Mouse (Mus musculus): ENCODE measurements around the gene Tmtc1.

The Tmtc1 gene

GRCm38 (mm10) chr6:148371223-148371622 is 73.0 kb downstream of the Tmtc1 start:
- DNase-seq (ENCODE audit: low read depth, low spot score) = no peak

- DNase-seq (ENCODE audit: low read depth, low spot score) = peak; percentile 29
Observed at GRCm38 (mm10) chr6:148367094-148367539, 77.1 kb downstream of the Tmtc1 start.

GRCm38 (mm10) chr6:148366629-148367028 is 77.6 kb downstream of the Tmtc1 start:
- no peak for DNase-seq (ENCODE audit: low read depth, low spot score)

GRCm38 (mm10) chr6:148363162-148363561 is 81.0 kb downstream of the Tmtc1 start:
- no peak for DNase-seq (ENCODE audit: low read depth, low spot score)

- DNase-seq (ENCODE audit: low read depth, low spot score) = no peak
Observed at GRCm38 (mm10) chr6:148362475-148362874, 81.7 kb downstream of the Tmtc1 start.

GRCm38 (mm10) chr6:148359348-148359905 is 84.8 kb downstream of the Tmtc1 start:
- DNase-seq (ENCODE audit: low read depth, low spot score) = no peak

- no peak for DNase-seq (ENCODE audit: low read depth, low spot score)
Observed at GRCm38 (mm10) chr6:148358580-148359246, 85.5 kb downstream of the Tmtc1 start.

- DNase-seq (ENCODE audit: low read depth, low spot score) = no peak
Observed at GRCm38 (mm10) chr6:148356141-148356540, 88.0 kb downstream of the Tmtc1 start.

GRCm38 (mm10) chr6:148354509-148355474 is 89.4 kb downstream of the Tmtc1 start:
- peak; percentile 58 for DNase-seq (ENCODE audit: low read depth, low spot score)

- no peak for DNase-seq (ENCODE audit: low read depth, low spot score)
Observed at GRCm38 (mm10) chr6:148354151-148354508, 90.1 kb downstream of the Tmtc1 start.

- no peak for DNase-seq (ENCODE audit: low read depth, low spot score)
Observed at GRCm38 (mm10) chr6:148345001-148345400, 99.2 kb downstream of the Tmtc1 start.

GRCm38 (mm10) chr6:148342191-148342590 is 102.0 kb downstream of the Tmtc1 start:
- no peak for DNase-seq (ENCODE audit: low read depth, low spot score)

- no peak for DNase-seq (ENCODE audit: low read depth, low spot score)
Observed at GRCm38 (mm10) chr6:148341765-148342164, 102.4 kb downstream of the Tmtc1 start.

GRCm38 (mm10) chr6:148338326-148338957 is 105.7 kb downstream of the Tmtc1 start:
- no peak for DNase-seq (ENCODE audit: low read depth, low spot score)

- no peak for DNase-seq (ENCODE audit: low read depth, low spot score)
Observed at GRCm38 (mm10) chr6:148336290-148336955, 107.8 kb downstream of the Tmtc1 start.

- DNase-seq (ENCODE audit: low read depth, low spot score) = no peak
Observed at GRCm38 (mm10) chr6:148331916-148332315, 112.3 kb downstream of the Tmtc1 start.

GRCm38 (mm10) chr6:148329976-148330375 is 114.2 kb downstream of the Tmtc1 start:
- no peak for DNase-seq (ENCODE audit: low read depth, low spot score)

- DNase-seq (ENCODE audit: low read depth, low spot score) = no peak
Observed at GRCm38 (mm10) chr6:148328928-148329327, 115.3 kb downstream of the Tmtc1 start.

- no peak for DNase-seq (ENCODE audit: low read depth, low spot score)
Observed at GRCm38 (mm10) chr6:148328130-148328529, 116.1 kb downstream of the Tmtc1 start.

- DNase-seq (ENCODE audit: low read depth, low spot score) = no peak
Observed at GRCm38 (mm10) chr6:148318736-148319135, 125.5 kb downstream of the Tmtc1 start.

GRCm38 (mm10) chr6:148315571-148316080 is 128.6 kb downstream of the Tmtc1 start:
- no peak for DNase-seq (ENCODE audit: low read depth, low spot score)

All from embryo, embryonic 11.5 days (tissue).